Mouse (Mus musculus) CH12.LX (cell line): Measurements from ENCODE around the gene Rlf.

Experiments used
- CHD1 ChIP-seq: IDR thresholded peaks from 2 replicates; pipeline ENCODE4 v1.6.1; 2012; ENCODE audit warnings: low read depth, low read length, improper control_type of control experiment, inconsistent platforms
- CTCF ChIP-seq, 2 experiments: IDR thresholded peaks in 1 of 2; conservative IDR thresholded peaks in 1 of 2; 2 replicates each; pipeline ENCODE4 v1.5.1; 2011 to 2012; ENCODE audit warnings: low read depth in 2 of 2, low read length in 2 of 2, improper control_type of control experiment in 1 of 2, inconsistent platforms in 1 of 2, mild to moderate bottlenecking in 1 of 2, moderate library complexity in 1 of 2
- EP300 ChIP-seq: IDR thresholded peaks from 2 replicates; pipeline ENCODE4 v1.6.1; 2011; ENCODE audit warnings: low read length, improper control_type of control experiment
- ETS1 ChIP-seq: conservative IDR thresholded peaks from 2 replicates; pipeline ENCODE4 v1.6.1; 2012; ENCODE audit warnings: low read depth, mild to moderate bottlenecking, inconsistent platforms, low read length, improper control_type of control experiment, moderate library complexity
- NRF1 ChIP-seq: IDR thresholded peaks from 2 replicates; pipeline ENCODE4 v1.6.1; 2014; ENCODE audit warnings: low read depth, mild to moderate bottlenecking, inconsistent platforms, low read length, improper control_type of control experiment, moderate library complexity
- ZC3H11A ChIP-seq: IDR thresholded peaks from 2 replicates; pipeline ENCODE4 v1.6.1; 2012; ENCODE audit warnings: low read depth, mild to moderate bottlenecking, inconsistent platforms, low read length, improper control_type of control experiment

- TF ChIP-seq CTCF (conservative IDR thresholded peaks at IDR 0.05 in 1 of 2, IDR thresholded peaks at IDR 0.05 in 1 of 2; ENCODE audit: low read depth in 2 of 2, low read length in 2 of 2) (no peak), ZC3H11A (no peak), CHD1 (no peak), EP300 (no peak), ETS1 (no peak), NRF1 (no peak)
Observed at GRCm38 (mm10) chr4:121208911-121209310, 6.0 kb downstream of the Rlf start.
